Mouse (Mus musculus) olfactory bulb, adult 2 months (tissue): Measurements from ENCODE around the gene Zfp280b.

ENCODE experiments used
- CTCF ChIP-seq: fragments of 200-500 bp; IDR thresholded peaks from 2 replicates; pipeline ENCODE4 v1.5.1; 2012; ENCODE audit warnings: low read depth, mild to moderate bottlenecking, low read length, moderate library complexity; ENCODE audit not compliant: insufficient read depth
- POLR2A ChIP-seq: fragments of 200-500 bp; IDR thresholded peaks from 2 replicates; pipeline ENCODE4 v1.6.1; 2012; ENCODE audit warnings: mild to moderate bottlenecking, low read depth, low read length, moderate library complexity; ENCODE audit not compliant: insufficient read depth

- TF ChIP-seq POLR2A (no peak), CTCF (no peak)
Observed at GRCm38 (mm10) chr10:76034001-76034600, 1.7 kb downstream of the Zfp280b start.
